Mouse (Mus musculus) common myeloid progenitor, adult 5-6 weeks (primary cell): ENCODE data around the gene Prkar1b. TPM values are rescaled to one million over a fixed set of nuclear protein-coding genes. Genes with fewer than 3 reads are reported as not detected.
A peak's percentile ranks its signal among the peaks of the same experiment; 100 is the strongest.

ENCODE experiments used
- ATAC-seq: replicated peaks from 2 replicates; pipeline ENCODE4 v1.8.0; 2016; ENCODE audit warnings: low read depth, mild to moderate bottlenecking, moderate TSS enrichment, inconsistent platforms; ENCODE audit not compliant: poor library complexity, severe bottlenecking
- total RNA-seq: library from RNA; stranded (forward); fragments of 200-1000, 187-1606 nt; gene quantifications from 2 replicates; pipeline ENCODE4 v1.2.3, GENCODE M21; 2017

The Prkar1b gene
- total RNA-seq, 1 experiment from 2014 or later: not detected

GRCm38 (mm10) chr5:139147178-139148078 lies 2.4 kb downstream of the Prkar1b start:
- no peak for ATAC-seq

GRCm38 (mm10) chr5:139146476-139147075 lies 3.2 kb downstream of the Prkar1b start:
- ATAC-seq: no peak

GRCm38 (mm10) chr5:139145726-139146125 lies 4.1 kb downstream of the Prkar1b start:
- ATAC-seq: no peak

GRCm38 (mm10) chr5:139143890-139144289 lies 5.9 kb downstream of the Prkar1b start:
- ATAC-seq: no peak

- no peak for ATAC-seq
Measured at GRCm38 (mm10) chr5:139141326-139141725, 8.5 kb downstream of the Prkar1b start.

- no peak for ATAC-seq
Measured at GRCm38 (mm10) chr5:139140589-139140988, 9.2 kb downstream of the Prkar1b start.

GRCm38 (mm10) chr5:139138926-139139472 lies 10.8 kb downstream of the Prkar1b start:
- no peak for ATAC-seq

- no peak for ATAC-seq
Measured at GRCm38 (mm10) chr5:139138261-139138925, 11.4 kb downstream of the Prkar1b start.

- no peak for ATAC-seq
Measured at GRCm38 (mm10) chr5:139137176-139137575, 12.6 kb downstream of the Prkar1b start.

- ATAC-seq: no peak
Measured at GRCm38 (mm10) chr5:139136341-139136740, 13.5 kb downstream of the Prkar1b start.

- ATAC-seq: no peak
Measured at GRCm38 (mm10) chr5:139134501-139134900, 15.3 kb downstream of the Prkar1b start.

GRCm38 (mm10) chr5:139130351-139130750 lies 19.4 kb downstream of the Prkar1b start:
- ATAC-seq: no peak

GRCm38 (mm10) chr5:139129572-139130151 lies 20.1 kb downstream of the Prkar1b start:
- peak; percentile 36; the same call in 1 of the 2 replicates for ATAC-seq

- no peak for ATAC-seq
Measured at GRCm38 (mm10) chr5:139129078-139129477, 20.7 kb downstream of the Prkar1b start.

- no peak for ATAC-seq
Measured at GRCm38 (mm10) chr5:139128476-139129065, 21.2 kb downstream of the Prkar1b start.

- no peak for ATAC-seq
Measured at GRCm38 (mm10) chr5:139125717-139126116, 24.1 kb downstream of the Prkar1b start.

- ATAC-seq: no peak
Measured at GRCm38 (mm10) chr5:139118961-139119276, 30.9 kb downstream of the Prkar1b start.

GRCm38 (mm10) chr5:139118139-139118960 lies 31.5 kb downstream of the Prkar1b start:
- no peak for ATAC-seq

GRCm38 (mm10) chr5:139115507-139115906 lies 34.3 kb downstream of the Prkar1b start:
- no peak for ATAC-seq
